Mouse (Mus musculus): ENCODE results near the gene Bahcc1.

The Bahcc1 gene

GRCm38 (mm10) chr11:120242726-120243530 is 10.2 kb downstream of the Bahcc1 start:
- no peak for DNase-seq (ENCODE audit: low read depth, low spot score)

- DNase-seq (ENCODE audit: low read depth, low spot score) = no peak
These were observed 10.7 kb downstream of the Bahcc1 start for GRCm38 (mm10) chr11:120243531-120243820.

- no peak for DNase-seq (ENCODE audit: low read depth, low spot score)
These were observed 15.5 kb downstream of the Bahcc1 start for GRCm38 (mm10) chr11:120248160-120248793.

- DNase-seq (ENCODE audit: low read depth, low spot score) = no peak
These were observed 16.2 kb downstream of the Bahcc1 start for GRCm38 (mm10) chr11:120248899-120249298.

GRCm38 (mm10) chr11:120250991-120251949 is 18.5 kb downstream of the Bahcc1 start:
- DNase-seq (ENCODE audit: low read depth, low spot score) = peak; percentile 56

- no peak for DNase-seq (ENCODE audit: low read depth, low spot score)
These were observed 19.2 kb downstream of the Bahcc1 start for GRCm38 (mm10) chr11:120251950-120252308.

- peak; percentile 72 for DNase-seq (ENCODE audit: low read depth, low spot score)
These were observed 19.7 kb downstream of the Bahcc1 start for GRCm38 (mm10) chr11:120252398-120252797.

GRCm38 (mm10) chr11:120252843-120253645 is 20.3 kb downstream of the Bahcc1 start:
- peak; percentile 97 for DNase-seq (ENCODE audit: low read depth, low spot score)

- no peak for DNase-seq (ENCODE audit: low read depth, low spot score)
These were observed 21.0 kb downstream of the Bahcc1 start for GRCm38 (mm10) chr11:120253646-120254315.

- DNase-seq (ENCODE audit: low read depth, low spot score) = no peak
These were observed 21.7 kb downstream of the Bahcc1 start for GRCm38 (mm10) chr11:120254420-120254819.

- no peak for DNase-seq (ENCODE audit: low read depth, low spot score)
These were observed 22.3 kb downstream of the Bahcc1 start for GRCm38 (mm10) chr11:120255038-120255437.

GRCm38 (mm10) chr11:120255499-120255898 is 22.8 kb downstream of the Bahcc1 start:
- DNase-seq (ENCODE audit: low read depth, low spot score) = no peak

- no peak for DNase-seq (ENCODE audit: low read depth, low spot score)
These were observed 23.4 kb downstream of the Bahcc1 start for GRCm38 (mm10) chr11:120256108-120256507.

- DNase-seq (ENCODE audit: low read depth, low spot score) = no peak
These were observed 23.8 kb downstream of the Bahcc1 start for GRCm38 (mm10) chr11:120256543-120256942.

- DNase-seq (ENCODE audit: low read depth, low spot score) = no peak
These were observed 24.5 kb downstream of the Bahcc1 start for GRCm38 (mm10) chr11:120256981-120257820.

GRCm38 (mm10) chr11:120257911-120258310 is 25.2 kb downstream of the Bahcc1 start:
- no peak for DNase-seq (ENCODE audit: low read depth, low spot score)

- no peak for DNase-seq (ENCODE audit: low read depth, low spot score)
These were observed 26.3 kb downstream of the Bahcc1 start for GRCm38 (mm10) chr11:120258896-120259689.

- no peak for DNase-seq (ENCODE audit: low read depth, low spot score)
These were observed 27.3 kb downstream of the Bahcc1 start for GRCm38 (mm10) chr11:120259792-120260768.
